Mouse (Mus musculus): ENCODE measurements around the gene Lipa. TPM values are rescaled to one million over a fixed set of nuclear protein-coding genes. Genes with fewer than 3 reads are reported as not detected.

The Lipa gene
- polyA plus RNA-seq, 2 experiments = 40.9 to 55.0 TPM

- TF ChIP-seq POLR2A (IDR thresholded peaks at IDR 0.05; ENCODE audit: borderline replicate concordance, extremely low read depth, insufficient read depth, insufficient read length) = no peak
- no peak for DNase-seq (ENCODE audit: low spot score)
- no peak overlapping the region for H3K4me2 ChIP-seq (replicated peaks; ENCODE audit: low read depth, low read length, severe bottlenecking)
- no peak overlapping the region for H3K9ac ChIP-seq (ENCODE audit: low read depth, low read length, severe bottlenecking)
- 75% methylated on average over 3 of the region's 3 CpGs for WGBS
- no peaks in the 10 kb centered on the region for H3K9me3 ChIP-seq (ENCODE audit: control insufficient read depth, low read length)
- no peaks in the 10 kb centered on the region for H3K27me3 ChIP-seq (ENCODE audit: control insufficient read depth, insufficient read depth, low read length)
- H3K27ac ChIP-seq (replicated peaks; ENCODE audit: low read depth, low read length) = no peak overlapping the region
- ATAC-seq (ENCODE audit: low FRiP score, low read depth) = no peak
- peaks cover 11% of the 10 kb centered on the region for H3K36me3 ChIP-seq (ENCODE audit: control insufficient read depth, insufficient read depth, low read length)
- H3K4me3 ChIP-seq (replicated peaks; ENCODE audit: low read length) = no peak overlapping the region
- H3K4me1 ChIP-seq (ENCODE audit: control insufficient read depth, insufficient read depth, low read length) = no peaks in the 10 kb centered on the region
Observed at GRCm38 (mm10) chr19:34518786-34519185, 8.5 kb downstream of the Lipa start.

DNA sequence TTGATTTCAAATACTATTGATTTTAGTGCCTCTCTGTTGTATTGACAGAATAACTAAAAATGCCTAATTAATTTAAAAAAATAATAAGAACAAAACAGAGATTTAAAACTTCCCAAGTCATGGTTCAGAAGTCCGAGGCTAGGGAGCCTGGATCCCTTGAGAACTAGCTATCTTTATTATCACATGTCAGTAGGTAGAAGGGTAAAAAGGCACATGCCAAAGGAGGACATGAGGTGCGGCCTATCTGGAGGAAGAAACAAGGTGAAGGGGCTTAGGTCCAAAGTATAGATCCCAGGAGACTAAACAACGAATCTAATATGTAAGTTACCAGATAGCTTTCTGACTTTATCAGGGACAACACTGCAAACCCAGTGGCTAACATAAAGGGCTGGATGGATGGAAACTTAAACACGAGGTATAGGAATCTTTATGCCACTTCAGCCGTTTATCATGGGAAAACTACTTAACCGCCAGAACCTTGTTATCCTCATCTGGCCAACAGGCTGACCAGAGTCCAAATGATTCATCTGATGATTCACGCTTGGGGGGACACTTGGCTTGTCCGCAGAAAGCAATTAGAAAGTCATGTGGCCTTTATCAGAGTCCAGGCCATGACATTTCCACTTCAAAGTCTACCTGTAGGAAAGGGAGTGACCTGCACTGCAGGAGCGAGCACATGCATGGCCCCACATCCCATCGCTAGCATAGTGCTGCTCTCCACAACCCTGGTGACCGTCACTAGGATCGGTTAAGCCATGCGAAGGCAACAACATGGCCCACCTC, 9.3 kb downstream of the Lipa start:
- no peak for DNase-seq (ENCODE audit: low spot score)
- WGBS = 88% methylated on average over 13 of the region's 13 CpGs
- Histone ChIP-seq H3K27ac (replicated peaks; ENCODE audit: low read depth, low read length) (no peak overlapping the region), H3K27me3 (ENCODE audit: control insufficient read depth, insufficient read depth, low read length) (no peaks in the 10 kb centered on the region), H3K4me1 (ENCODE audit: control insufficient read depth, insufficient read depth, low read length) (no peaks in the 10 kb centered on the region), H3K9me3 (ENCODE audit: control insufficient read depth, low read length) (no peaks in the 10 kb centered on the region), H3K36me3 (ENCODE audit: control insufficient read depth, insufficient read depth, low read length) (peaks cover 11% of the 10 kb centered on the region), H3K9ac (ENCODE audit: low read depth, low read length, severe bottlenecking) (no peak overlapping the region), H3K4me2 (replicated peaks; ENCODE audit: low read depth, low read length, severe bottlenecking) (no peak overlapping the region), H3K4me3 (replicated peaks; ENCODE audit: low read length) (no peak overlapping the region)
- no peak for ATAC-seq (ENCODE audit: low FRiP score, low read depth)
- TF ChIP-seq POLR2A (IDR thresholded peaks at IDR 0.05; ENCODE audit: borderline replicate concordance, extremely low read depth, insufficient read depth, insufficient read length) = no peak

- Histone ChIP-seq H3K4me3 (replicated peaks; ENCODE audit: low read length) (no peak overlapping the region), H3K4me2 (replicated peaks; ENCODE audit: low read depth, low read length, severe bottlenecking) (no peak overlapping the region), H3K9ac (ENCODE audit: low read depth, low read length, severe bottlenecking) (no peak overlapping the region), H3K36me3 (ENCODE audit: control insufficient read depth, insufficient read depth, low read length) (peaks cover 11% of the 10 kb centered on the region), H3K27me3 (ENCODE audit: control insufficient read depth, insufficient read depth, low read length) (no peaks in the 10 kb centered on the region), H3K9me3 (ENCODE audit: control insufficient read depth, low read length) (no peaks in the 10 kb centered on the region), H3K4me1 (ENCODE audit: control insufficient read depth, insufficient read depth, low read length) (no peaks in the 10 kb centered on the region), H3K27ac (replicated peaks; ENCODE audit: low read depth, low read length) (no peak overlapping the region)
- ATAC-seq (ENCODE audit: low FRiP score, low read depth) (no peak), DNase-seq (ENCODE audit: low spot score) (no peak)
- TF ChIP-seq POLR2A (IDR thresholded peaks at IDR 0.05; ENCODE audit: borderline replicate concordance, extremely low read depth, insufficient read depth, insufficient read length) = no peak
- 85% methylated on average over 3 of the region's 3 CpGs for WGBS
Observed at GRCm38 (mm10) chr19:34517197-34517596, 10.1 kb downstream of the Lipa start.

GRCm38 (mm10) chr19:34516346-34516745, 10.9 kb downstream of the Lipa start:
- Histone ChIP-seq H3K4me1 (ENCODE audit: control insufficient read depth, insufficient read depth, low read length) (0 out of 2 replicates have a peak, but pooled peaks cover 3% of the 10 kb centered on the region), H3K9ac (ENCODE audit: low read depth, low read length, severe bottlenecking) (no peak overlapping the region), H3K36me3 (ENCODE audit: control insufficient read depth, insufficient read depth, low read length) (0 out of 2 replicates have a peak, but pooled peaks cover 6% of the 10 kb centered on the region), H3K9me3 (ENCODE audit: control insufficient read depth, low read length) (no peaks in the 10 kb centered on the region), H3K27me3 (ENCODE audit: control insufficient read depth, insufficient read depth, low read length) (no peaks in the 10 kb centered on the region), H3K27ac (replicated peaks; ENCODE audit: low read depth, low read length) (no peak overlapping the region), H3K4me2 (replicated peaks; ENCODE audit: low read depth, low read length, severe bottlenecking) (no peak overlapping the region), H3K4me3 (replicated peaks; ENCODE audit: low read length) (no peak overlapping the region)
- ATAC-seq (ENCODE audit: low FRiP score, low read depth) (no peak), DNase-seq (ENCODE audit: low spot score) (no peak)
- TF ChIP-seq POLR2A (IDR thresholded peaks at IDR 0.05; ENCODE audit: borderline replicate concordance, extremely low read depth, insufficient read depth, insufficient read length) = no peak
- WGBS = 85% methylated on average over 2 of the region's 2 CpGs

- no peak for TF ChIP-seq POLR2A (IDR thresholded peaks at IDR 0.05; ENCODE audit: borderline replicate concordance, extremely low read depth, insufficient read depth, insufficient read length)
- DNase-seq (ENCODE audit: low spot score) (no peak), ATAC-seq (ENCODE audit: low FRiP score, low read depth) (no peak)
- Histone ChIP-seq H3K4me1 (ENCODE audit: control insufficient read depth, insufficient read depth, low read length) (0 out of 2 replicates have a peak, but pooled peaks cover 4% of the 10 kb centered on the region), H3K9me3 (ENCODE audit: control insufficient read depth, low read length) (no peaks in the 10 kb centered on the region), H3K36me3 (ENCODE audit: control insufficient read depth, insufficient read depth, low read length) (0 out of 2 replicates have a peak, but pooled peaks cover 6% of the 10 kb centered on the region), H3K27me3 (ENCODE audit: control insufficient read depth, insufficient read depth, low read length) (no peaks in the 10 kb centered on the region), H3K4me3 (replicated peaks; ENCODE audit: low read length) (no peak overlapping the region), H3K9ac (ENCODE audit: low read depth, low read length, severe bottlenecking) (no peak overlapping the region), H3K27ac (replicated peaks; ENCODE audit: low read depth, low read length) (no peak overlapping the region), H3K4me2 (replicated peaks; ENCODE audit: low read depth, low read length, severe bottlenecking) (no peak overlapping the region)
- 76% methylated on average over 3 of the region's 3 CpGs for WGBS
Observed at GRCm38 (mm10) chr19:34515681-34516080, 11.6 kb downstream of the Lipa start.
